ENCODE assay signal across 9 mouse cellular contexts in genomic region chr11:59921265-59921664, GRCm38 (mm10). TPM values are rescaled to one million over a fixed set of nuclear protein-coding genes. Genes with fewer than 3 reads are reported as not detected.
DNase-seq lines count a peak whose midpoint lies in the region; ATAC-seq and TF ChIP-seq lines count a peak whose summit lies in the region.
"Had no signal": no experiment of that assay in that cellular context is flagged by ENCODE, and none has a peak within 500 bp of the region (broad histone marks: within the 10 kb centered on the region; RNA-seq: fewer than 3 reads in every experiment).

No protein-coding gene starts in this region.

- H3K4me2 ChIP-seq in CH12.LX (ENCODE audit: insufficient read depth, low read depth, poor library complexity, severe bottlenecking) = 0 out of 2 replicates have a peak overlapping the region, but pooled peaks have one; percentile 18
- peak overlapping the region; percentile 7; the same call in 1 of the 2 replicates for H3K4me2 ChIP-seq in liver, postnatal 0 days (ENCODE audit: low read depth, low read length)
- H3K4me2 ChIP-seq in hindbrain, embryonic 11.5 days (replicated peaks; ENCODE audit: low read depth, low read length) = no peak overlapping the region

- H3K79me2 ChIP-seq in CH12.LX (replicated peaks; ENCODE audit: control insufficient read depth, extremely low read depth, insufficient read depth, poor library complexity, severe bottlenecking) = no peaks in the 10 kb centered on the region

- dilution Hi-C loops in CH12.LX (cut with MboI; ENCODE audit: extremely low pct_ligation_motif_present, extremely low pct_unique_long_range_greater_than_20kb, low sequenced_read_pairs) = no loop called here

- 34% methylated on average over 7 of the region's 7 CpGs for WGBS in kidney, adult 2 months
- WGBS in liver, postnatal 0 days (ENCODE audit: insufficient replicate concordance) = 52% methylated on average over 7 of the region's 7 CpGs
- 19% methylated on average over 7 of the region's 7 CpGs for WGBS in hindbrain, embryonic 11.5 days

- no peaks in the 10 kb centered on the region for H3K9me3 ChIP-seq in CH12.LX (replicated peaks; ENCODE audit: low read length)
- no peaks in the 10 kb centered on the region for H3K9me3 ChIP-seq in liver, postnatal 0 days (ENCODE audit: low read length)
- H3K9me3 ChIP-seq in hindbrain, embryonic 11.5 days (ENCODE audit: control insufficient read depth, low read length) = no peaks in the 10 kb centered on the region

- no peak overlapping the region for H3K27ac ChIP-seq in CH12.LX (ENCODE audit: insufficient read depth, low read depth)
- no peak overlapping the region for H3K27ac ChIP-seq in kidney, adult 2 months (ENCODE audit: insufficient read depth, low read depth, low read length)
- H3K27ac ChIP-seq in liver, postnatal 0 days (ENCODE audit: low read depth) = no peak overlapping the region
- no peak overlapping the region for H3K27ac ChIP-seq in hindbrain, embryonic 11.5 days (ENCODE audit: low read depth, low read length)

- no peak for TF ChIP-seq RAD21 in CH12.LX (IDR thresholded peaks at IDR 0.05; ENCODE audit: low read depth, low read length)

- TF ChIP-seq EP300 in CH12.LX (IDR thresholded peaks at IDR 0.05; ENCODE audit: low read length) = no peak
- TF ChIP-seq EP300 in liver, postnatal 0 days (IDR thresholded peaks at IDR 0.05; ENCODE audit: low read depth) = no peak

- no peak for ATAC-seq in liver, postnatal 0 days
- ATAC-seq in hindbrain, embryonic 11.5 days (ENCODE audit: low FRiP score) = no peak

- DNase-seq in CH12.LX (ENCODE audit: extremely low read depth) (no peak), MN1 (ENCODE audit: low spot score) (no peak)
- peak; percentile 72 for DNase-seq in c-Kit-positive CD71-positive TER-119-negative erythroid progenitor cells, embryonic 14.5 days (ENCODE audit: low read depth)
- DNase-seq in kidney, adult 2 months = peak; percentile 84
- DNase-seq in liver, postnatal 0 days = no peak
- DNase-seq in hindbrain, embryonic 11.5 days (ENCODE audit: low spot score) = no peak
- DNase-seq in thymus, postnatal 4 days = no peak
- no peak for DNase-seq in spleen, adult 18-20 months
- DNase-seq: cerebellum, adult 11-12 months had no signal

- TF ChIP-seq CTCF in CH12.LX (conservative IDR thresholded peaks at IDR 0.05 in 1 of 2, IDR thresholded peaks at IDR 0.05 in 1 of 2; ENCODE audit: low read depth in 2 of 2, low read length in 2 of 2) = no peak
- TF ChIP-seq CTCF in kidney, adult 2 months (conservative IDR thresholded peaks at IDR 0.05; ENCODE audit: insufficient read depth, insufficient read length, low read depth, low read length) = no peak
- no peak for TF ChIP-seq CTCF in liver, postnatal 0 days (IDR thresholded peaks at IDR 0.05; ENCODE audit: low read depth)

- H3K4me3 ChIP-seq in CH12.LX (replicated peaks in 1 of 3; ENCODE audit: low read depth in 2 of 3, low read length in 2 of 3, poor library complexity in 1 of 3) = no peak overlapping the region
- peak overlapping the region; percentile 26 for H3K4me3 ChIP-seq in kidney, adult 2 months (ENCODE audit: insufficient read depth, low read depth, low read length)
- H3K4me3 ChIP-seq in liver, postnatal 0 days (ENCODE audit: low read depth, low read length) = no peak overlapping the region
- H3K4me3 ChIP-seq in hindbrain, embryonic 11.5 days (ENCODE audit: low read depth, low read length) = no peak overlapping the region

- H3K36me3 ChIP-seq in CH12.LX (replicated peaks in 1 of 2; ENCODE audit: control insufficient read depth in 1 of 2, insufficient read depth in 1 of 2, low read length in 1 of 2) = no peaks in the 10 kb centered on the region
- no peaks in the 10 kb centered on the region for H3K36me3 ChIP-seq in kidney, adult 2 months (ENCODE audit: control insufficient read depth, insufficient read depth, low read length)
- H3K36me3 ChIP-seq in liver, postnatal 0 days (replicated peaks; ENCODE audit: insufficient read depth, low read length) = no peaks in the 10 kb centered on the region
- H3K36me3 ChIP-seq in hindbrain, embryonic 11.5 days (ENCODE audit: control insufficient read depth, insufficient read depth, low read length) = no peaks in the 10 kb centered on the region

- H3K4me1 ChIP-seq in CH12.LX (ENCODE audit: control insufficient read depth in 1 of 2, insufficient read depth in 2 of 2) = peaks cover 0 to 3% of the 10 kb centered on the region in 2 experiments; a peak in 2 of 4 replicates
- no peaks in the 10 kb centered on the region; the same call in 1 of the 2 replicates for H3K4me1 ChIP-seq in kidney, adult 2 months (ENCODE audit: control insufficient read depth, insufficient read depth, low read length)
- H3K4me1 ChIP-seq in liver, postnatal 0 days (ENCODE audit: insufficient read depth) = peaks cover 12% of the 10 kb centered on the region; the same call in 1 of the 2 replicates
- no peaks in the 10 kb centered on the region for H3K4me1 ChIP-seq in hindbrain, embryonic 11.5 days (replicated peaks; ENCODE audit: control insufficient read depth, insufficient read depth, low read length)

- in situ Hi-C loops in CH12.LX (cut with MboI; ENCODE audit: low pct_ligation_motif_present, low pct_unique_long_range_greater_than_20kb, low sequenced_read_pairs) = no loop called here

- no peak overlapping the region for H3K9ac ChIP-seq in CH12.LX (ENCODE audit: insufficient read depth, low read depth)
- no peak overlapping the region for H3K9ac ChIP-seq in liver, postnatal 0 days (replicated peaks)
- H3K9ac ChIP-seq in hindbrain, embryonic 11.5 days (ENCODE audit: low read depth, low read length) = no peak overlapping the region

- no peak for TF ChIP-seq POLR2A in CH12.LX (IDR thresholded peaks at IDR 0.05; ENCODE audit: low read depth, low read length)
- no peak for TF ChIP-seq POLR2A in kidney, adult 2 months (IDR thresholded peaks at IDR 0.05; ENCODE audit: low read depth, low read length)

- peaks cover 12% of the 10 kb centered on the region for H3K27me3 ChIP-seq in CH12.LX (replicated peaks)
- no peaks in the 10 kb centered on the region for H3K27me3 ChIP-seq in kidney, adult 2 months (replicated peaks; ENCODE audit: control insufficient read depth, insufficient read depth, low read length)
- H3K27me3 ChIP-seq in liver, postnatal 0 days (ENCODE audit: insufficient read depth, low read length) = no peaks in the 10 kb centered on the region
- H3K27me3 ChIP-seq in hindbrain, embryonic 11.5 days (ENCODE audit: control insufficient read depth, insufficient read depth, low read length) = no peaks in the 10 kb centered on the region

TF ChIP-seq in CH12.LX, 34 proteins besides CTCF, POLR2A, EP300 and RAD21:
- no peak for TF ChIP-seq SIN3A (IDR thresholded peaks at IDR 0.05; ENCODE audit: low read length)

RNA-seq across cellular contexts. Expression of gene Med9, which starts 26.7 kb away (rescaled TPM):
- total RNA-seq in CH12.LX (2012; rRNA removed) = 32.9 and 35.5 TPM in 2 replicates
- total RNA-seq in CH12.LX (2014; rRNA removed) = 36.8 and 43.3 TPM in 2 replicates
- polyA plus RNA-seq in CH12.LX (2012; ENCODE audit: insufficient read length, low read depth) = 35.1 and 41.6 TPM in 2 replicates
- 20.4 and 25.7 TPM in 2 replicates for polyA plus RNA-seq in kidney, adult 2 months (2012; rRNA removed)
- 15.2 and 15.8 TPM in 2 replicates for polyA plus RNA-seq in liver, postnatal 0 days (2015; fragmentation: Nextera tagmentation; extraction: Ambion mirVana)
- polyA plus RNA-seq in hindbrain, embryonic 11.5 days (2014; fragmentation: Nextera tagmentation; extraction: Ambion mirVana) = 40.1 and 44.9 TPM in 2 replicates

RNA-seq across cellular contexts. Expression of gene Rasd1, which starts 43.5 kb away (rescaled TPM):
- total RNA-seq in CH12.LX (2012; rRNA removed) (0.17 and 0.30 TPM in 2 replicates), CH12.LX (2014; rRNA removed) (0.13 and 0.14 TPM in 2 replicates)
- 0.15 TPM in 1 of 2 replicates, not detected in the other for polyA plus RNA-seq in CH12.LX (2012; ENCODE audit: insufficient read length, low read depth)
- 7.2 and 8.9 TPM in 2 replicates for polyA plus RNA-seq in kidney, adult 2 months (2012; rRNA removed)
- polyA plus RNA-seq in liver, postnatal 0 days (2015; fragmentation: Nextera tagmentation; extraction: Ambion mirVana) = 2.2 and 3.2 TPM in 2 replicates
- 1.2 and 1.5 TPM in 2 replicates for polyA plus RNA-seq in hindbrain, embryonic 11.5 days (2014; fragmentation: Nextera tagmentation; extraction: Ambion mirVana)

Comparison
In these comparisons a context has a peak if more than half of its experiments do, and no peak if none do; other contexts are left out.
1. DNase-seq: peak in c-Kit-positive CD71-positive TER-119-negative erythroid progenitor cells, embryonic 14.5 days (single experiment) and kidney, adult 2 months (single experiment); none in CH12.LX (single experiment), liver, postnatal 0 days (single experiment), MN1 (single experiment), hindbrain, embryonic 11.5 days (single experiment), thymus, postnatal 4 days (single experiment) and spleen, adult 18-20 months (0 of 2).